21 mouse cellular contexts compared by ENCODE assay signal in the genomic region with DNA sequence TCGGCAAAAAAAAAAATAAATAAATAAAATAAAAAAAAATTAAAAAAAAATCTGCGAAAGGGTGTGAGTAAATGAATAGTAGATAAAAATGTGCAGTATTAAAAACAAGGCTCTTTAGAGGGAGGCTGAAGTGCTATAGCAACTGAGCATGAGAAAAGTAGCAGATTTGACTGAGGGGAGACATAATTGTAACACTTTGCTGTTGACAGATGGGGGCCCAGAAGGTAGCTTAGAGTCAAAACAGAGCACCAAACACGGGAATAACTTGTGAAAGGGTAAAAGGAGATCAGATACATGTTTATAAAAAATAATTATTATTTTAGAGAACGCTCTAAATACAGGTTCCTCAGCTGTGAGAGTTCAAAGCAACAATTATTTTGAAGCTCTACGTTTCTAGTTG.
DNase-seq lines count a peak whose midpoint lies in the region; TF ChIP-seq lines count a peak whose summit lies in the region.
"Had no signal": no experiment of that assay in that cellular context is flagged by ENCODE, and none has a peak within 500 bp of the region (broad histone marks: within the 10 kb centered on the region; RNA-seq: fewer than 3 reads in every experiment).

No protein-coding gene starts in this region.

- no peak overlapping the region for H3K4me3 ChIP-seq in layer of hippocampus, adult 2 months
- H3K4me3 ChIP-seq: embryonic facial prominence, embryonic 12.5 days; embryonic facial prominence, embryonic 15.5 days; heart, embryonic 12.5 days; heart, embryonic 15.5 days; hindbrain, embryonic 10.5 days; hindbrain, embryonic 13.5 days had no signal

- no peak for TF ChIP-seq CTCF in layer of hippocampus, adult 2 months (conservative IDR thresholded peaks at IDR 0.05)

- intact Hi-C loops in left cerebral cortex, postnatal 36 days (cut with DNase I): no loop called here

- peak; percentile 42 to 81 for DNase-seq in layer of hippocampus, adult 18-20 months (ENCODE audit: low spot score in 2 of 2)
- no peak for DNase-seq in layer of hippocampus, postnatal 36 days
- DNase-seq in layer of hippocampus, adult 2 months (ENCODE audit: low spot score in 2 of 2): peak; percentile 55 to 66
- peak; percentile 70 for DNase-seq in layer of hippocampus, adult 9-11 months
- DNase-seq in cerebellum, adult 11-12 months: no peak
- no peak for DNase-seq in left cerebral cortex, postnatal 36 days (ENCODE audit: low spot score in 2 of 2)
- DNase-seq: adrenal gland, adult 2 months; adrenal gland, postnatal 14 days; cerebellum, adult 2 months; cerebellum, adult 9-11 months; cerebellum, postnatal 25 days; gastrocnemius, postnatal 10 days; gastrocnemius, postnatal 36 days; heart, postnatal 10 days; heart, postnatal 36 days had no signal

- H3K27ac ChIP-seq in layer of hippocampus, adult 2 months: no peak overlapping the region; the same call in 1 of the 2 replicates
- H3K27ac ChIP-seq: embryonic facial prominence, embryonic 12.5 days; embryonic facial prominence, embryonic 15.5 days; heart, embryonic 15.5 days; hindbrain, embryonic 10.5 days; hindbrain, embryonic 13.5 days had no signal

Comparison
In these comparisons a context has a peak if more than half of its experiments do, and no peak if none do; other contexts are left out.
1. DNase-seq: peak in layer of hippocampus, adult 18-20 months (2 of 2), layer of hippocampus, adult 2 months (2 of 2) and layer of hippocampus, adult 9-11 months (single experiment); none in layer of hippocampus, postnatal 36 days (0 of 2), cerebellum, adult 11-12 months (single experiment) and left cerebral cortex, postnatal 36 days (0 of 2).